Mouse (Mus musculus) ES-Bruce4 (cell line): ENCODE measurements around the gene Thumpd1.

ENCODE experiments used
- EP300 ChIP-seq: IDR thresholded peaks from 2 replicates; pipeline ENCODE4 v1.6.1; 2011; ENCODE audit warnings: low read depth, low read length; ENCODE audit not compliant: insufficient read depth
- POLR2A ChIP-seq: IDR thresholded peaks from one replicate; pipeline ENCODE4 v1.8.1; 2011; ENCODE audit warnings: low read length; ENCODE audit not compliant: insufficient read depth

GRCm38 (mm10) chr7:119744321-119744720, 23.7 kb upstream of the Thumpd1 start:
- TF ChIP-seq POLR2A (no peak), EP300 (no peak)
